Mouse (Mus musculus): Measurements from ENCODE around the gene Gtf3c2.
A peak's percentile ranks its signal among the peaks of the same experiment; 100 is the strongest.

Gene Gtf3c2

GRCm38 (mm10) chr5:31198170-31198569, 18.2 kb upstream of the Gtf3c2 start:
- no peak for DNase-seq (ENCODE audit: low read depth)

GRCm38 (mm10) chr5:31197072-31197471, 17.1 kb upstream of the Gtf3c2 start:
- no peak for DNase-seq (ENCODE audit: low read depth)

- no peak for DNase-seq (ENCODE audit: low read depth)
Observed at GRCm38 (mm10) chr5:31196207-31196606, 16.3 kb upstream of the Gtf3c2 start.

- no peak for DNase-seq (ENCODE audit: low read depth)
Observed at GRCm38 (mm10) chr5:31195671-31196070, 15.7 kb upstream of the Gtf3c2 start.

- DNase-seq (ENCODE audit: low read depth): no peak
Observed at GRCm38 (mm10) chr5:31194486-31195485, 14.8 kb upstream of the Gtf3c2 start.

- DNase-seq (ENCODE audit: low read depth): no peak
Observed at GRCm38 (mm10) chr5:31193631-31194281, 13.8 kb upstream of the Gtf3c2 start.

- peak; percentile 98 for DNase-seq (ENCODE audit: low read depth)
Observed at GRCm38 (mm10) chr5:31192939-31193630, 13.1 kb upstream of the Gtf3c2 start, which contains the start of the genes Snx17 and Eif2b4. Snx17 (plus strand) TSS chr5:31193227. Eif2b4 (minus strand) TSS chr5:31193430.

- no peak for DNase-seq (ENCODE audit: low read depth)
Observed at GRCm38 (mm10) chr5:31192045-31192938, 12.3 kb upstream of the Gtf3c2 start.

GRCm38 (mm10) chr5:31190201-31190600, 10.3 kb upstream of the Gtf3c2 start:
- no peak for DNase-seq (ENCODE audit: low read depth)

- peak; percentile 40 for DNase-seq (ENCODE audit: low read depth)
Observed at GRCm38 (mm10) chr5:31188223-31188840, 8.4 kb upstream of the Gtf3c2 start.

- no peak for DNase-seq (ENCODE audit: low read depth)
Observed at GRCm38 (mm10) chr5:31183678-31184077, 3.7 kb upstream of the Gtf3c2 start.

- DNase-seq (ENCODE audit: low read depth): no peak
Observed at GRCm38 (mm10) chr5:31181183-31181770, 1.3 kb upstream of the Gtf3c2 start.

- DNase-seq (ENCODE audit: low read depth): peak; percentile 59
Observed at GRCm38 (mm10) chr5:31179301-31179765, 611 bp downstream of the Gtf3c2 start.

- DNase-seq (ENCODE audit: low read depth): no peak
Observed at GRCm38 (mm10) chr5:31168630-31169029, 11.3 kb downstream of the Gtf3c2 start.

- no peak for DNase-seq (ENCODE audit: low read depth)
Observed at GRCm38 (mm10) chr5:31164878-31165277, 15.1 kb downstream of the Gtf3c2 start.

GRCm38 (mm10) chr5:31162462-31162861, 17.5 kb downstream of the Gtf3c2 start:
- DNase-seq (ENCODE audit: low read depth): no peak

- peak; percentile 85 for DNase-seq (ENCODE audit: low read depth)
Observed at GRCm38 (mm10) chr5:31154152-31154553, 25.8 kb downstream of the Gtf3c2 start, which contains the start of gene Mpv17. Mpv17 (minus strand) TSS chr5:31154251.

- DNase-seq (ENCODE audit: low read depth): no peak
Observed at GRCm38 (mm10) chr5:31153516-31154151, 26.3 kb downstream of the Gtf3c2 start.

GRCm38 (mm10) chr5:31151746-31152145, 28.2 kb downstream of the Gtf3c2 start:
- peak; percentile 96 for DNase-seq (ENCODE audit: low read depth)

GRCm38 (mm10) chr5:31149781-31150180, 30.2 kb downstream of the Gtf3c2 start:
- peak; percentile 75 for DNase-seq (ENCODE audit: low read depth)
